Mouse (Mus musculus) forebrain, embryonic 16.5 days (tissue): ENCODE results near the gene Gm4792. TPM values are rescaled to one million over a fixed set of nuclear protein-coding genes. Genes with fewer than 3 reads are reported as not detected.

Source experiments
- ATAC-seq: fragments of 200-750 bp; cut with Nextera tagmentation; 2 replicates; pipeline ENCODE4 v1.8.0; 2017; ENCODE audit warnings: mild to moderate bottlenecking, moderate library complexity
- H3K27ac ChIP-seq: fragments of 300-500 bp; sonication (generic); 2 replicates; pipeline ENCODE4 v1.5.1; 2014; ENCODE audit warnings: low read length, control low read depth
- H3K27me3 ChIP-seq: fragments of 300-500 bp; sonication (generic); replicated peaks from 2 replicates; pipeline ENCODE4 v1.6.1; 2014; ENCODE audit warnings: low read length; ENCODE audit not compliant: control insufficient read depth, insufficient read depth
- H3K36me3 ChIP-seq: fragments of 300-500 bp; sonication (generic); 2 replicates; pipeline ENCODE4 v1.6.1; 2014; ENCODE audit not compliant: control insufficient read depth, insufficient read depth
- H3K4me1 ChIP-seq: fragments of 300-500 bp; sonication (generic); replicated peaks from 2 replicates; pipeline ENCODE4 v1.6.1; 2014; ENCODE audit warnings: low read length; ENCODE audit not compliant: control insufficient read depth, insufficient read depth
- H3K4me2 ChIP-seq: fragments of 300-500 bp; sonication (generic); 2 replicates; pipeline ENCODE4 v1.6.1; 2014; ENCODE audit warnings: mild to moderate bottlenecking, low read length, control low read depth
- H3K4me3 ChIP-seq: fragments of 300-500 bp; sonication (generic); replicated peaks from 2 replicates; pipeline ENCODE4 v1.5.1; 2014; ENCODE audit warnings: mild to moderate bottlenecking, low read length, control low read depth
- H3K9ac ChIP-seq: fragments of 300-500 bp; sonication (generic); replicated peaks from 2 replicates; pipeline ENCODE4 v1.6.1; 2014; ENCODE audit warnings: low read depth, low read length, control low read depth
- H3K9me3 ChIP-seq: fragments of 300-500 bp; sonication (generic); 2 replicates; pipeline ENCODE4 v1.6.1; 2016; ENCODE audit warnings: low read length; ENCODE audit not compliant: control insufficient read depth
- WGBS: fragments of 180-500 bp; shearing (Covaris S2); extraction: QIAGEN DNeasy Blood & Tissue Kit; methylation state at CpG from one replicate; pipeline ENCODE4 v1.1.7; 2014; 5-methylcytosine and 5-hydroxymethylcytosine counted together
- polyA plus RNA-seq: library from polyadenylated mRNA; unstranded; fragments of >200 nt; fragmentation: Nextera tagmentation; extraction: Ambion mirVana; gene quantifications from 2 replicates; pipeline ENCODE4 v1.2.1, GENCODE M21; 2015

Gene Gm4792
- polyA plus RNA-seq, 1 experiment from 2014 or later = not detected

DNA sequence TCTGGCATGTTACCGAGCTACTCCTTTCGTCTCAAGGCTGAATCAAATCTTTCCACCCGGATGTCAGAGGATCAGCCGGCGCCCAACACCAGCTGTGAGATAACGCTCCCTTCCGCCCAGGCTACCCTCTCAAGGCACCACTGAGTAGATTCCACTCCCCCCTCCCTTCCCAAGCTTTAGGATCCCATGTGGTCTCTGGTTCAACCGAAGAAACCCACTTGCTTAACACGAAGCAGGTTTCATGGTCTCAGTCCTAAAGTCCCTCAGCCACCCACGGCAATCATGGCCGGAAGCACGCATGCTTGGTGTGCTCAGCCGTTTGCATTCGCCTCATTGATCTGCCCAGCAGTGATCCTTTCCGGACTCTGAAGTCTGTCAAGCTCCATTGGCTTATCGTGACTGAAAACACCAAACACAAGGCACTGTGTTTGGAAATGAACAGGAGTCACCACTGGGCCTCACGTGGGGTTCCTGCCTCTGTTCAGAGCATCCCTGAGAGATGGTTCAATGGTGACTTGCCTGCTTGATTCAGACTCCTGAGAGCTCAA, 45.2 kb downstream of the Gm4792 start:
- no peak overlapping the region for H3K9ac ChIP-seq
- H3K4me2 ChIP-seq = no peak overlapping the region
- 0 out of 2 replicates have a peak, but pooled peaks cover 8% of the 10 kb centered on the region for H3K4me1 ChIP-seq
- no peak overlapping the region for H3K4me3 ChIP-seq
- H3K27ac ChIP-seq = no peak overlapping the region
- H3K9me3 ChIP-seq = no peaks in the 10 kb centered on the region
- WGBS = 76% methylated on average over 17 of the region's 17 CpGs
- no peak for ATAC-seq
- H3K36me3 ChIP-seq = no peaks in the 10 kb centered on the region
- no peaks in the 10 kb centered on the region for H3K27me3 ChIP-seq

DNA sequence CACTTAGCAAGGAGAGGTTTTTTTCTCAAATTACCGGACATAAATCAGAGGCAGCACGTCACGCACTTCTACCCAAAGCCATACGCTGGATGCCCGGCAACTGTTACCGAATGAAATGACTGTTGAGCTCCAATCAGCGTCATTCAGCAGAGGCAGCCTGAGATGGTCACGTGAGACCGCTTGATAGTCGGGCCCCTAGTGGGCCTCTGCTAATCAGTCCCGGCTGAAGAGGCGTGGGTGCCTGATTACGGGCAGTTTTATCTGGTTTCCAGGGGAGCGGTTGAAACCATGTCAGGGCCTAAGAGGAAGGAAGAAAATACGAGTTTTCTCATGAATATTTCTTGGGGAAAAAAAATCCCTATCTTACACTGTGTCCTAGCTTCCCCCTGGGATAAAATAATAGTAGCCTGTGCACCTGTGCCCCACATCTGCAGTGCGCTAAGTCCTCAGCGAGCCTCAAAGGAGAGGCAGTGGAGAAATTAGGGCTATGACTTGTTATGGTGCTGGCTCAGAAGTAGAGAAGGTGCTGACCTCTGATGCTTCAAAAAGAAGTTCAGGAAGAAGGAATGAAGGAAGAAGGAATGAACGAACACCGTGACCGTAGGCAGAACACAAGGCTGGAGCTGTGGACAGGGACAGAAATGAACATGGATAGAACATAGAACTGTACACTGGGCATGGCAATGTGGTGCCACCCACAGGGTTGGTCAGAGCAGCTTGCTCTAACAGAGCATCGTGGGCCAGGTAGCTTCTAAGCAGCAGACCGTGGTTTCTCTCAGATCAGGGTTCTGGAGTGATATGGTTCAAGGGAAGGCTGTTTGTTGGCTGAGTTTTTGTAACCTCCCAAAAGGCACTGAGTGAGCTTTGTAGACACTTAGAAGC, 48.7 kb downstream of the Gm4792 start:
- H3K4me3 ChIP-seq = no peak overlapping the region
- no peak overlapping the region for H3K27ac ChIP-seq
- WGBS = 45% methylated on average over 22 of the region's 22 CpGs
- H3K9ac ChIP-seq = no peak overlapping the region
- H3K9me3 ChIP-seq = no peaks in the 10 kb centered on the region
- no peaks in the 10 kb centered on the region for H3K27me3 ChIP-seq
- peak overlapping the region; percentile 16 for H3K4me2 ChIP-seq
- no peaks in the 10 kb centered on the region for H3K36me3 ChIP-seq
- ATAC-seq = peak; percentile 89
- 0 out of 2 replicates have a peak, but pooled peaks cover 8% of the 10 kb centered on the region for H3K4me1 ChIP-seq

GRCm38 (mm10) chr10:94247748-94248349, 50.7 kb downstream of the Gm4792 start:
- Histone ChIP-seq H3K27ac (no peak overlapping the region), H3K9ac (no peak overlapping the region), H3K36me3 (no peaks in the 10 kb centered on the region), H3K9me3 (no peaks in the 10 kb centered on the region), H3K4me2 (no peak overlapping the region), H3K4me3 (no peak overlapping the region), H3K27me3 (no peaks in the 10 kb centered on the region), H3K4me1 (0 out of 2 replicates have a peak, but pooled peaks cover 8% of the 10 kb centered on the region)
- no peak for ATAC-seq
- 92% methylated on average over 7 of the region's 7 CpGs for WGBS

Other genes with a start within 250 kb of the Gm4792 start
- 7.9 and 8.8 TPM in 2 replicates for gene Nr2c1, start 150.7 kb downstream of the Gm4792 start, polyA plus RNA-seq
- 273 and 291 TPM in 2 replicates for gene Ndufa12, start 100.0 kb downstream of the Gm4792 start, polyA plus RNA-seq
- gene Tmcc3, start 13.2 kb upstream of the Gm4792 start, polyA plus RNA-seq = 5.1 and 6.8 TPM in 2 replicates